Mouse (Mus musculus) bone marrow, adult 2 months (tissue): ENCODE measurements around the gene Fen1.

Experiments
- CTCF ChIP-seq: fragments of 200-500 bp; IDR thresholded peaks from 2 replicates; pipeline ENCODE4 v1.5.1; 2011; ENCODE audit warnings: low read length, control low read depth; ENCODE audit not compliant: control insufficient read depth, insufficient read depth
- POLR2A ChIP-seq: fragments of 200-500 bp; IDR thresholded peaks from 2 replicates; pipeline ENCODE4 v1.6.1; 2011; ENCODE audit warnings: low read depth, mild to moderate bottlenecking, control low read depth, low read length, borderline replicate concordance; ENCODE audit not compliant: control insufficient read depth

- TF ChIP-seq POLR2A (no peak), CTCF (no peak)
Observed at GRCm38 (mm10) chr19:10238477-10238876, 34.5 kb upstream of the Fen1 start.
